Mouse (Mus musculus) WW6 (cell line): ENCODE measurements around the gene Prrt1.
A peak's percentile ranks its signal among the peaks of the same experiment; 100 is the strongest.

ENCODE experiments used
- DNase-seq: peaks from one replicate; pipeline ENCODE4 v3.0.0-alpha.2; 2013; ENCODE audit warnings: low read depth, low spot score

Gene Prrt1

GRCm38 (mm10) chr17:34628644-34628967, 727 bp upstream of the Prrt1 start:
- no peak for DNase-seq

GRCm38 (mm10) chr17:34629796-34630603, 667 bp downstream of the Prrt1 start:
- DNase-seq = no peak

- DNase-seq = no peak
Observed at GRCm38 (mm10) chr17:34630761-34631301, 1.5 kb downstream of the Prrt1 start.

- DNase-seq = no peak
Observed at GRCm38 (mm10) chr17:34631647-34632046, 2.3 kb downstream of the Prrt1 start.

GRCm38 (mm10) chr17:34632261-34632691, 2.9 kb downstream of the Prrt1 start:
- no peak for DNase-seq

GRCm38 (mm10) chr17:34635671-34636070, 6.3 kb downstream of the Prrt1 start:
- DNase-seq = no peak

- DNase-seq = no peak
Observed at GRCm38 (mm10) chr17:34637459-34637858, 8.1 kb downstream of the Prrt1 start.

GRCm38 (mm10) chr17:34639461-34640255, 10.3 kb downstream of the Prrt1 start:
- no peak for DNase-seq

- DNase-seq = no peak
Observed at GRCm38 (mm10) chr17:34640778-34641601, 11.7 kb downstream of the Prrt1 start.

GRCm38 (mm10) chr17:34641945-34642344, 12.6 kb downstream of the Prrt1 start:
- DNase-seq = no peak

- no peak for DNase-seq
Observed at GRCm38 (mm10) chr17:34643379-34643778, 14.0 kb downstream of the Prrt1 start.

GRCm38 (mm10) chr17:34643944-34644343, 14.6 kb downstream of the Prrt1 start:
- no peak for DNase-seq

GRCm38 (mm10) chr17:34644608-34645007, 15.3 kb downstream of the Prrt1 start, which contains the start of gene Fkbpl:
Fkbpl (plus strand) TSS chr17:34644764.
- peak; percentile 86 for DNase-seq

GRCm38 (mm10) chr17:34645256-34645829, 16.0 kb downstream of the Prrt1 start:
- DNase-seq = no peak

GRCm38 (mm10) chr17:34645831-34646511, 16.6 kb downstream of the Prrt1 start:
- DNase-seq = no peak

GRCm38 (mm10) chr17:34646906-34647787, 17.8 kb downstream of the Prrt1 start, which contains the start of gene Atf6b:
Atf6b (plus strand) TSS chr17:34647146.
- DNase-seq = peak; percentile 91

- no peak for DNase-seq
Observed at GRCm38 (mm10) chr17:34648141-34648890, 19.0 kb downstream of the Prrt1 start.

GRCm38 (mm10) chr17:34649106-34649864, 20.0 kb downstream of the Prrt1 start:
- no peak for DNase-seq
